Mouse (Mus musculus): ENCODE measurements around the gene Phactr4.
A peak's percentile ranks its signal among the peaks of the same experiment; 100 is the strongest.

The Phactr4 gene

GRCm38 (mm10) chr4:132369953-132370750 is 52.1 kb downstream of the Phactr4 start:
- no peak for DNase-seq (ENCODE audit: low read depth in 1 of 2, low spot score in 2 of 2)

DNA sequence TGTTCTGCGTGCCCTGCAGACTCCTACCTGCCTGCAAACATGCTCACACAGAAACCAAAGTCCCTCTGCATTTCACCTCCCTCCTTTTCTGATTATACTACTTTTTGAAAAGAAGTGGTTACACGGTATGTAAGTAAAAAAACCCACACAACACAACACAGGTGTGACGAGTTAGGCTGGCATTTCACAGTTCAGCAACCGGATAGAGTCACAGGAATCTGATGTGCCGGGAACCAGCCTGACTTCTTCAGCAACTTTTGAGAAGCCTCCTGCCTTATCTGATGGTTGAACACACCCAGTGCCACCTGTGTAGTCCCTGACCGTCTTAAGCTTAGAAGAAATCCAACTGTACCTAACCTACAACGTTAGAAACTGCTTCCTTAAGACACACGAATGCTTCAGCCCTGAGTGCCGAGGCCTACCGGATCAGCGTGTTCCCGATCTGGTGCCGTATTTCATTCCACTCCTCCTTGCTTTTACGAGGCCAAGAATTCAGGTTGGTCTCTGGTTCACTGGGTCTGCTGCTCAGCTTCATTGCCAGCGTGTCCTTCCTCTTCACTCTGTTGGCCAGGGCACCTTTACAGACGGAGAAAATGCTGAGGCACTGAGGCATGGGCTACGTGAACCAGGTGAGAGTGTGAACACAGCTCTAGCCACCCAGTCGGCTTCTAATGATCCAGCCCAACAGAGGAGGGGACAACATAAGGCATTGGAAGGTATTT is 54.6 kb downstream of the Phactr4 start:
- DNase-seq (ENCODE audit: low read depth in 1 of 2, low spot score in 2 of 2), result no peak

GRCm38 (mm10) chr4:132365450-132366060 is 56.7 kb downstream of the Phactr4 start:
- no peak for DNase-seq (ENCODE audit: low read depth in 1 of 2, low spot score in 2 of 2)

DNA sequence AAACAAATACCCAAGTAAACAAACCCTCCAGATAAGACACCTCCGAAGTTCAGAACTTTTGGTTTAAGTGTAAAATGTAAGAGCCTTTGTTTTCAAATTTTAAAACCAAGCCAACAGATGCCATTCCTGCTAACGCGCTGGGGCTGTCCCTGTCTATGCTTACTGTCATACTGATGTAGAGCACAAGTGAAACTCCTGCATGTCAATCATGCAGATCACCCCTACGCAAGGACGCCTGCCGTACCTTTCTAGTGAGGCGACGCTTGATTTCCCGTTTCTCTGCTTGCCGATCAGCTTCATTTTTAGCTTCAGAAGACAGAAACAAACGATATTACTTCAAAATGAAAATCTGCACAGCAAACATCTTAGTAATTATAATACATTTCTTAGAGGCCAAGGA is 58.8 kb downstream of the Phactr4 start:
- no peak for DNase-seq (ENCODE audit: low read depth in 1 of 2, low spot score in 2 of 2)

DNA sequence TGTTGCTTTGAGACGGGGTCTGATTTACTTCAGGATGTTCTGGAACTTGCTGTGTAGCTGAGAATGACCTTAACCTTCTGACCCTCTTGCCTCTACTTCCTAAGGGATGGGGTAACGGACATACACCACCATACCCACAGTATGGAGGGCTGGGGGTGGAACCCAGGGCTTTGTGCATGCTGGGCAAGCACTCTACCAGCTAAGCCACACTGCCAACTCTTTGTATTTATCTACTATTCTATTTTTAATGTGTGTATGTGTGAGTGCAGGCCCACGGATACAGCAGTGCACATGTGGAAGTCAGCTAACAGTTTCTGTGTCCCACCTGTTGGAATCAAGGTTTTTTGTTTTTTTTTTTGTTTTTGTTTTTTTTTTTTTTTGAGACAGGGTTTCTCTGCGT is 62.8 kb downstream of the Phactr4 start:
- no peak for DNase-seq (ENCODE audit: low read depth in 1 of 2, low spot score in 2 of 2)

GRCm38 (mm10) chr4:132356170-132356569 is 66.1 kb downstream of the Phactr4 start:
- DNase-seq (ENCODE audit: low read depth in 1 of 2, low spot score in 2 of 2), result no peak

GRCm38 (mm10) chr4:132355403-132355802 is 66.9 kb downstream of the Phactr4 start:
- no peak for DNase-seq (ENCODE audit: low read depth in 1 of 2, low spot score in 2 of 2)

DNA sequence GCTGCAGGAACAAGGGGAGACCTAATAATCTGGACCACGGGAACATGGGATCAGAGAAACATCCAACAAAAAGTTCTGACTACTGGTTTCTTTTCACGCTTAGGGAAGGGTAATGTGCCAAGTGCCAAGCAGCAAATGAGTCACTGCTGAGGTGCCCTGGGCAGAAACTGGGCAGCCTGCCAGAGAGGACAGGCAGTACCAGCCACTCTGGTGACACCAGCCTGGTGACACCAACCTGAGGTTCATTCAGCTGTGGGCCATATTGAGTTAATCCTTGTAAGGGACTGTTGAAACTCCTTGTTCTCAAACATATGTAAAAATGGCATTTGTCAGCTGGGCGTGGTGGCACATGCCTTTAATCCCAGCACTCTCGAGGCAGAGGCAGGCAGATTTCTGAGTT is 67.7 kb downstream of the Phactr4 start:
- DNase-seq (ENCODE audit: low read depth in 1 of 2, low spot score in 2 of 2), result no peak

GRCm38 (mm10) chr4:132353481-132353885 is 68.8 kb downstream of the Phactr4 start, which contains the start of gene Rcc1:
Gene Rcc1 (minus strand): TSS chr4:132353605.
- DNase-seq (ENCODE audit: low read depth in 1 of 2, low spot score in 2 of 2), result peak; percentile 71 to 80

DNA sequence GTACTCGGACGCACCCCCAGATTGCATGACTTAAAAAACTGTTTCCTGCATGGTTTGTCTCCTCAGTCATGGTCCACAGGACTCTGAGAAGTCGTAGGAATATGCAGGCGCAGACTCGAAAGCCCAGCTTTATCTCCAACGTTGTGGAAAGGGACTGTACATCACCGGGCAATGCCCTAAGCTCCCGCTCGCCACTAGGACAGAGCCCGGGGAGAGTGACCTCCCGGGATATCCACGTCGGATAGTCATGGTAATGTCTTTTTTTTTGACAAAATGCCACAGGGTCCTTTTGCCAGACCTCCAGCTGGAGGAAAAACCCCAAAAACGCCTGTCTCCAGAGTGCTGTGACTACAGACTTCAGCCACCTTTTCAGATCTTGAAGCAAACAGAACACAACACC is 69.5 kb downstream of the Phactr4 start:
- no peak for DNase-seq (ENCODE audit: low read depth in 1 of 2, low spot score in 2 of 2)

GRCm38 (mm10) chr4:132351401-132351800 is 70.9 kb downstream of the Phactr4 start:
- no peak for DNase-seq (ENCODE audit: low read depth in 1 of 2, low spot score in 2 of 2)

DNA sequence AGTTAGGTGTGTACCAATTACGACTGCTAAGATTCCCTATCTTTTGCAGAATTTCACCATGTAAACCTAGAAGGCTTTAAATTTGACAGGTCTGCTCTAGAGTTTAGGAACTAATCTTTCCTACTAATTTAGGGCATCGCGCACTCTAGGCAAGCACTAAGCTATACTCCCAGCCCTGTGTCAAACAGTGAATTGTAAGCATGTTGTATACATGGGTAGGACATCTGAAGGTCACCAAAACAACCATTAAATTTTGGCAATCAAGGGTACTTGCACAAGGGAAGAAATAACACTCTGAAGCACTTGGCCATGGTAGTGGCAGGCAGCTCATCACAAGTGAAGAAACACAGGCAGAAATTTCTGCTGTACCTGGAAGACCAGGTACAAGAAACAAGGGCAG is 71.4 kb downstream of the Phactr4 start:
- DNase-seq (ENCODE audit: low read depth in 1 of 2, low spot score in 2 of 2), result no peak

DNA sequence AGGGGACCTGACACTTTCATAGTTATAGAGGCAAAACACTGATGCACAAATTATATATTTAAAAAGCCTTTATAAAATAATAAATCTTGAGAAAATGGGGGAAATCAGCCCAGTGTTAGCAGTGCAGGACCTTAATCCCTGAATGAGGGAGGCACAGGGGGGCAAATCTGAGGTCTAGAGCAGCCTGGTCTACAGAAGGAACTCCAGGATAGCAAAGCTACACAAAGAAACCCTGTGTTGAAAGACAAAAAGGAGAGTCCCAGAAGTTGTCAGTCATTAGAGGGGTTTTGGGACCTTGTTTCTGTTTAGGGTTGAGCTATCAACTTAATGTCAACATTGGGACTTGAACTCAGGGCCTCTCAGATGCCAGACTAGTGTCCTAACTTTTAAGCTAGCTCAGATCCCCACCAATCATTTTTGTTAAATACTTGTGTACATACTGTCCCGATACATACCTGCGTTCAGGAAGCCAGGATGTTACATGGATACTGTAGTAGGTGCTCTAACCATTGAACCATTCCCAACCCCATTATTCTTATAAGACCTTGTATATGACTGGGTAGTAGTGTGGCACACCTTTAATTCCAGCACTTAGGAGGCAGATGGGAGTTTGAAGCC is 72.1 kb downstream of the Phactr4 start:
- no peak for DNase-seq (ENCODE audit: low read depth in 1 of 2, low spot score in 2 of 2)

DNA sequence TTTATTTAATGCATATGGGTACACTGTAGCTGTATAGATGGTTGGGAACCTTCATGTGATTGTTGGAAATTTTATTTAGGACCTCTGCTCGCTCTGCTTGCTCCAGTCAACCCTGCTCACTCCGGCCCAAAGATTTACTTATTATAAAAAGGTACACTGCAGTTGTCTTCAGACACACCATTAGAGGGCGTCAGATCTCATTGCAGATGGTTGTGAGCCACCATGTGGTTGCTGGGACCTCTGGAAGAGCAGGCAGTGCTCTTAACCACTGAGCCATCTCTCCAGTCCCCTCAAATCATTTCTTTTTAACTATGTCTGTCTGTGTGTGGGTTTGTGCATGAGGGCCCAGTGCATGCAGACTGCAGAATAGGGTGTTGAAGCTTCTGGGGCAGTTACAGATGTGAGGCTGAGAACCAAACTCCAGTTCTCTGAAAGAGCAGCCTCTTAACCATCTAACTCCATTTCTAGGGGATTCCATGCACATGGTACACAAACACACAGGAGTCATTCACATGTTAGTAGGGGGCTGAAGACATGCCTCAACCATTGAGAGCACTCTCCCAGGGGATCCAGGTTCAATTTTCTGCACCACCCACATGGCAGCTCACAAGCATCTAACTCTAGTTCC is 72.7 kb downstream of the Phactr4 start:
- no peak for DNase-seq (ENCODE audit: low read depth in 1 of 2, low spot score in 2 of 2)

GRCm38 (mm10) chr4:132346661-132347060 is 75.6 kb downstream of the Phactr4 start:
- no peak for DNase-seq (ENCODE audit: low read depth in 1 of 2, low spot score in 2 of 2)

DNA sequence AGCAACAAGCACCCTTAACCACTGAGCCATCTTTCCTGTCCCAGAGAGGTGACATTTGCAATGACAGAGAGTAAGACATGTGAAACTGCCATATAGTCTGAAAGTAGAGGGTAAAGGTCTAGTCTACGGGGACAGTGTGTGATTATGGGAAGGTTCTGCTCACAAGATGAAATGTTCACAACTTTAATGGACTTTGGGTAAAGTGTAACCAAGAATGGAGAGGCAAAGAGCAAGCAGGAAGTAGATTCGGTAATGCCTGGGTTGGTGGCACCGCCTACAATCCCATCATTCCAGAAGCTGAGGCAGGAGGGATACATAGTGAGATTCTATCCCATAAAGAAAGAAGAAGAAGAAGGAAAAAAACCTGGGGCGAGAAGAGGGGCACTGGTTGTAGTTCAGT is 76.0 kb downstream of the Phactr4 start:
- no peak for DNase-seq (ENCODE audit: low read depth in 1 of 2, low spot score in 2 of 2)

- no peak for DNase-seq (ENCODE audit: low read depth in 1 of 2, low spot score in 2 of 2)
These were observed 76.5 kb downstream of the Phactr4 start for GRCm38 (mm10) chr4:132345843-132346212.

- peak; percentile 80 to 90 for DNase-seq (ENCODE audit: low read depth in 1 of 2, low spot score in 2 of 2)
These were observed 77.0 kb downstream of the Phactr4 start for GRCm38 (mm10) chr4:132345135-132345842.

DNA sequence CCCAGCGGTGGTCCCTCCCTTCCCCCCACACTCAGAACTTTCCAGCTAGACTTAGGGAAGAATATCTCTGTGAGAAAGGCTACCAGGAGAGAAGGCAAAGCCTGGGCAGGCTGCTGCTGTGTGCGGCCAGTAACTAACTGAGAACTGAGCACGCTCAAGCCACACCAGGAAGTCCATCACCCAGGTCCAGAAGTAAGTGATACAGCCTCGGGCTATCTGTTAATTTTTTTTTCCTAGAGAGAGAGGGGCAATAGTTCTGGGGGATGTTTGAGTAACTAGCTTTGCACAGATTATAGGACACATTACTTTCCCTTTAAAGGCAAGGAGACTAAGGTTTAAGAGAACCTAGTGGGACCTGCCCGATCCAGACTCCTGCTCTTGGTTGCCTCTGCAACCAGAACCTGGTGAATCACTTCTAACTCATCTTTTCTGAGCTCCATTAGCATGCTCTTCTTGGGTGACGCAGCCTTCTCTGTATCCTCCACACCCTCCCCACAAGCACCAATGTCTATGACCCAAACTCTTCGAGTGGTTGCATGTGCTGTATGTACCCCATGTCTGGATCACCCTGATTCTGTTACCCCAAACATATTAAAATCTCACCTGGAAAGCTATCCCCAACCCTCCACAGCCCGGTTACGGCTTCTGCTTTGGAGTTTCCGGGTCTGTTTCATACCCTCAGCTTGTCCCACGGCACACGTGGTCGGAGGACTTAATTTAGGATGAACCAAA is 77.7 kb downstream of the Phactr4 start:
- peak in 1 of 2 experiments; percentile 12 for DNase-seq (ENCODE audit: low read depth in 1 of 2, low spot score in 2 of 2)

DNA sequence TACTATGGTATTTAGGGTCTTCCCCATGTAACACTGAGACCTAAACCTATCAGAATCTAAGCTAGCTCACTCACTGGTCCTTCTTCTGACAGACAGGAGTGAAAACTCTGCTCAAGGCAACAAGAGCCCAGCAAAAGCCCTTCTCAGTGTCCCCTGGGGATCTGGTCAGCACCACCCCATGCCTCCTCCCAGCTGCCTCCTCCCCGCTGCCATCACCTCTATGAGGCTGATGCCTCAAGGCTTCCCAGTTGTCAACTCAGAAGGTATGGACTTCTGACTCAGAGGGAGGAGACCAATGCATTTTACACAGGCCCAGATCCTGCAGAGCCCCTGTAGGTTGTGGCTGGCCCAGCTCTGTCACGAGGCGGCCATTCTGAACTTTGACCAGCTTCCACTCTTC is 80.8 kb downstream of the Phactr4 start:
- DNase-seq (ENCODE audit: low read depth in 1 of 2, low spot score in 2 of 2), result no peak
